Mouse (Mus musculus) heart, embryonic 14.5 days (tissue): ENCODE measurements around the gene Myom3. TPM values are rescaled to one million over a fixed set of nuclear protein-coding genes. Genes with fewer than 3 reads are reported as not detected.

Experiments
- ATAC-seq: fragments of 200-750 bp; cut with Nextera tagmentation; 2 replicates; pipeline ENCODE4 v1.8.0; 2017; ENCODE audit warnings: low read depth, moderate TSS enrichment; ENCODE audit not compliant: insufficient number of reproducible peaks, insufficient read depth, low FRiP score
- H3K27ac ChIP-seq, 2 experiments: fragments of 200-500 bp in 1 of 2; fragments of 300-500 bp in 1 of 2; sonication (generic) in 1 of 2; replicated peaks in 1 of 2; 2 replicates each; pipeline ENCODE4 v1.5.1; 2012 to 2014; ENCODE audit warnings: low read depth in 2 of 2, low read length in 2 of 2, control low read depth in 1 of 2, mild to moderate bottlenecking in 1 of 2, mixed read lengths in 1 of 2; ENCODE audit not compliant: control insufficient read depth in 1 of 2, insufficient read depth in 1 of 2
- H3K27me3 ChIP-seq: fragments of 300-500 bp; sonication (generic); 2 replicates; pipeline ENCODE4 v1.6.1; 2014; ENCODE audit warnings: mild to moderate bottlenecking, low read length, control low read depth; ENCODE audit not compliant: control insufficient read depth, insufficient read depth
- H3K36me3 ChIP-seq: fragments of 300-500 bp; sonication (generic); 2 replicates; pipeline ENCODE4 v1.6.1; 2014; ENCODE audit warnings: mild to moderate bottlenecking, control low read depth, low read length, mixed read lengths; ENCODE audit not compliant: control insufficient read depth, insufficient read depth
- H3K4me1 ChIP-seq, 2 experiments: fragments of 200-500 bp in 1 of 2; fragments of 300-500 bp in 1 of 2; sonication (generic) in 1 of 2; 2 replicates each; pipeline ENCODE4 v1.6.1; 2012 to 2014; ENCODE audit warnings: low read length in 2 of 2, control low read depth in 1 of 2, mixed read lengths in 1 of 2; ENCODE audit not compliant: control insufficient read depth in 2 of 2, insufficient read depth in 2 of 2
- H3K4me2 ChIP-seq: fragments of 300-500 bp; sonication (generic); 2 replicates; pipeline ENCODE4 v1.6.1; 2014; ENCODE audit warnings: mild to moderate bottlenecking, low read length
- H3K4me3 ChIP-seq, 2 experiments: fragments of 200-500 bp in 1 of 2; fragments of 300-500 bp in 1 of 2; sonication (generic) in 1 of 2; 2 replicates each; pipeline ENCODE4 v1.5.1; 2012 to 2014; ENCODE audit warnings: low read length in 2 of 2, mild to moderate bottlenecking in 2 of 2, control low read depth in 1 of 2, low read depth in 1 of 2, moderate library complexity in 1 of 2; ENCODE audit not compliant: control insufficient read depth in 1 of 2, insufficient read depth in 1 of 2
- H3K9ac ChIP-seq: fragments of 300-500 bp; sonication (generic); 2 replicates; pipeline ENCODE4 v1.6.1; 2014; ENCODE audit warnings: mild to moderate bottlenecking, low read length
- H3K9me3 ChIP-seq: fragments of 300-500 bp; sonication (generic); 2 replicates; pipeline ENCODE4 v1.6.1; 2016; ENCODE audit warnings: low read length, control low read depth; ENCODE audit not compliant: control insufficient read depth
- WGBS: fragments of 180-500 bp; shearing (Covaris S2); extraction: QIAGEN DNeasy Blood & Tissue Kit; methylation state at CpG from one replicate; pipeline ENCODE4 v1.1.7; 2014; 5-methylcytosine and 5-hydroxymethylcytosine counted together
- polyA plus RNA-seq: library from polyadenylated mRNA; unstranded; fragments of >200 nt; fragmentation: Nextera tagmentation; extraction: Ambion mirVana; gene quantifications from 2 replicates; pipeline ENCODE4 v1.2.1, GENCODE M21; 2014

The Myom3 gene
- polyA plus RNA-seq, 1 experiment from 2014 or later: 0.12 TPM

DNA sequence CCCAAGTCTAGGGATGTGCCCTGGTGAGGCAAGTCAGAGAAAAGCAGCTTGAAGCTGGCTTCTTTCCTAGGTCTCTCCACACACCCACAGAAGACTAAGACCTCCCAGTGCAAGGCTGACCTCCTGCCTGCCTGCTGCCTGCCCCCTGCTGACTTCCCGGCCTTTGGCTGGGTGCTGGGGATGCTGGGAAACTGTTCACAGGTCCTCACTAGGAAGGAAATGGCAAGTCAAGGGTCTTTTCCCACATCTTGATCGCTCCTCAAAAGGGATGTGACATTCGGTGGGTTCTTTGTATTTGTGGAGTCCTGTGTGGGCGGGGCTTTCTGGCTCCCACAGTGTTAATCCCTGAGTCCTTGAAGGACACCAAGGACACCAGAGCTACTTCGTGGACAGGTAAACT lies 44.7 kb downstream of the Myom3 start:
- ATAC-seq: no peak

DNA sequence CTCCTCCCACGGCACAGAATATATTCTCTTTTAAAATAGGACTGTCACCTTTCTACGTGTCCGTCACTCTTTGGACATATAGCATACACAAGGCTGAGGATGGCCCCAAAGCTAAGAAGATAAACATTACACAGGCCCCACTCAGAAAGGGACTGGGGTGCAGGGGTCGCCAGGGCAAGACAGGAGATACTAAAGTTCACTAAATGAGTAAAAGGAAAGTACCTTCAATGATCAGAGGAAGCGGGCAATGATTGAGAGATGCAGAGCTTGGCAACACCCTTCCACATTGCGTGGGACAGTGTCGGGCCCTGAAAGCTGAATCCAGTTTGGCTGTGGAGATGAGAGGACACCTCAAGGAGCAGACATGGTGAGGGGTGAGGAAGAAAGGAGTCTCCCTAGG lies 55.4 kb downstream of the Myom3 start:
- H3K36me3 ChIP-seq: no peaks in the 10 kb centered on the region
- no peaks in the 10 kb centered on the region for H3K4me1 ChIP-seq
- H3K9me3 ChIP-seq: 0 out of 2 replicates have a peak, but pooled peaks cover 4% of the 10 kb centered on the region
- WGBS: 78% methylated on average over 7 of the region's 7 CpGs
- H3K4me2 ChIP-seq: no peak overlapping the region
- no peak overlapping the region for H3K27ac ChIP-seq
- ATAC-seq: no peak
- no peak overlapping the region for H3K9ac ChIP-seq
- H3K4me3 ChIP-seq: no peak overlapping the region
- H3K27me3 ChIP-seq: no peaks in the 10 kb centered on the region

More for the DNA sequence above, 44.7 kb downstream of the Myom3 start:
- Histone ChIP-seq H3K4me2 (no peak overlapping the region), H3K4me3 (no peak overlapping the region), H3K4me1 (peaks cover 3 to 5% of the 10 kb centered on the region in 2 experiments; a peak in 2 of 4 replicates), H3K9me3 (no peaks in the 10 kb centered on the region), H3K27me3 (no peaks in the 10 kb centered on the region), H3K27ac (no peak overlapping the region), H3K36me3 (no peaks in the 10 kb centered on the region), H3K9ac (no peak overlapping the region)
- WGBS: 81% methylated on average over 5 of the region's 5 CpGs

DNA sequence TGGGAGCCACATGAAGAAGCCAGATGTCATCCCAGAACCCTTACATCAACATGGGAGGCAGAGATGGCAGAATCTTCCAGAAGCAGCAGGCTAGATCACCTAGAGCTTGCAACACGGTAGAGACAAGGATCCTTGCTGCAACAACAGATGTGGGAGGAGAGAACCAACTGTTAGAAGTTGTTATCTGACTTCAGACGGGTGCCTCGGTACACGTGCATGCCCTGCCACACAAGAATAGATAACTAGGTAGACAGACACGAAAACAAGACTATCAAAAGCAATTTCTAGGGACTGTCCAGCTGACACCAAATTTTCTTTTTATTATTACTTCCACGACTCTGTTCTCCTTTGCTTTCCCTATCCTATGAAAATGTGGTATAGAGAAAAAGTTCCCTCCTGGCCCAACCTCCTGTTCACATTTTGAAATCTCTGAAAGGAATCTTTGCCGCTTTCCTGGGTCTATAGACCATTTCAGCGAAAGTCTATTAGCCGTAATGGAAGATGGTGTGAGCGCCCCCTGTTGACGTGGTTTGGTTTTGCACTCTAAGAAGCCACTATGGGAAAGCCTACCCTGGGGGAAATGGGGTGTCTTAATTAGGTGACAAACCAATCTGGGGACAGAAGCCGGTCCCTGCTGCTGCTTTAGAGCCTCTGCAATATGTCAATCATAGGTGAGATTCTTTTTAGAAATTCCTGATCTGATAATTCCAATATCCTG lies 57.5 kb downstream of the Myom3 start:
- Histone ChIP-seq H3K36me3 (no peaks in the 10 kb centered on the region), H3K4me3 (no peak overlapping the region), H3K9me3 (0 out of 2 replicates have a peak, but pooled peaks cover 4% of the 10 kb centered on the region), H3K4me1 (peaks cover 3 to 4% of the 10 kb centered on the region in 2 experiments; a peak in 2 of 4 replicates), H3K27me3 (no peaks in the 10 kb centered on the region), H3K4me2 (no peak overlapping the region), H3K27ac (no peak overlapping the region), H3K9ac (no peak overlapping the region)
- no peak for ATAC-seq
- WGBS: 29% methylated on average over 12 of the region's 12 CpGs

DNA sequence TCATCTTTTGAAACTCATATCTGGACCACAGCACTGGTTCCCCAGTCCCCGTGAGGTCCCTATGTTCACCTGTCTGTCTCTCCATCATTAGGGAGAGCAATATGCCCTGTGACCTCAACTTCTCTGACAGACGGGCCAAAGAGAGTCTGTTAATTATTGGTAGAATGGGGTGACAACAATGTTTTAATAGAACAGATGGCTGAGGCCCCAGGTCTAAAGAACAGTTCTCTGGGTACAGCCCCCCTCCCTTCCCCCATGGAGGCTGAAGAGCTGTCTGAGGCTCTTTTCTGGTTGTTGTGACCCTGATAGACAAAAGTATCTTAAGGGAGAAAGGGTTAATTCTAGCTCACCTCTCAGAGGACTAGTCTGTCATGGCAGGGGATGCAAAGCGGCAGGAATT lies 58.9 kb downstream of the Myom3 start:
- H3K9me3 ChIP-seq: 0 out of 2 replicates have a peak, but pooled peaks cover 4% of the 10 kb centered on the region
- H3K4me1 ChIP-seq: peaks cover 3 to 4% of the 10 kb centered on the region in 2 experiments; a peak in 2 of 4 replicates
- H3K27ac ChIP-seq: no peak overlapping the region
- H3K9ac ChIP-seq: no peak overlapping the region
- WGBS: 84% methylated on average over 3 of the region's 3 CpGs
- no peaks in the 10 kb centered on the region for H3K27me3 ChIP-seq
- no peak overlapping the region for H3K4me3 ChIP-seq
- no peak for ATAC-seq
- H3K36me3 ChIP-seq: no peaks in the 10 kb centered on the region
- H3K4me2 ChIP-seq: no peak overlapping the region

DNA sequence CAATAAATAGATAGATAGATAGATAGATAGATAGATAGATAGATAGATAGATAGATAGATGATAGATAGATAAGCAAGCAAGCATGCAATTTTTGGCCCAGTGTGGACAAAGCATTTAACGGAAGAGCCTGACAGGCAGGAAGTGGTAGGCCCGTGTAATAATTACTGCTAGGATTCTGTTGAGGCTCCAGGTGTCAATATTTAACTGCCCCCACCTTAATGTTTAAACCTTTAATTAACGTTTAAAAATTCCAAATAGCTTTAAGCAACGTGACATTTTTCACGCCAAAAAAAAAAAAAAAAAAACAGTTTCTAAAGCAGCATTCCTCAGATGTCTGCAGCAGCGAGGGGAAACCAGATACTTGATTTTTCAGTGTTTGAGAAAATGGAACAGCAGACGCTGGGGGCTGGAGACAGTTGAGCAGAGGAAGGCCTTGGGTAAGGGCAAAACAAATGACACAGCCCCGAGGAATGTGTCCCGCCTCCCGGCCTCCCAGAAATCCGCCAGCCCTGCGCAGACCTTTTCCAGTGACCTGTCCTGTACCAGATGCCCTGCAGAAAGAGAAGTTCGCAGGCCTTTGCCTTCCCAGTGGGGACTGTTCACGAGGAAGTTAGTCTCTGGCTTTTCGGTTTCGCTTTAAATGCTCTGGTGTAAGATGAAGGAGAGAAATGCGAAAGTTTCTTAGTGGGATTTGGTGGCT lies 60.5 kb downstream of the Myom3 start:
- peak overlapping the region; percentile 18 for H3K4me2 ChIP-seq

DNA sequence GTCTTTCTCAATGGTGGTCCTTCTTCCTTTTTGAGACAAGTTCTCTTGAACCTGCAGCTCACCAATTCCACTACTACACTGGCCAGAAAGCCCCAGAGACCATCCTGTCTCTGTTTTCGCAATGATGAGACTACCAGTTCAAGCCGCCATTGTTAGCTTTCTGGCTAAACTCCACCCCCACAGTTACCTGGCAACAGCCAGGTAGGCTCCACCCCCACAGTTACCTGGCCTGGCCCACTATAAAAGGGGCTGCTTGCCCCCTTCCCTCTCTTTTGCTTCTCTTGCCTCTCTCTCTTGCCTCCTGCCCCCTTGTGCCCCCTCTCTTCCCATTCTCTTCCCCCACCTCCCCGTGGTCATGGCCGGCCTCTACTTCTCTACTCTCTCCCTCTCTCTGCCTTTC lies 62.3 kb downstream of the Myom3 start:
- 88% methylated on average over 4 of the region's 4 CpGs for WGBS
- peaks cover 3 to 4% of the 10 kb centered on the region in 2 experiments; a peak in 2 of 4 replicates for H3K4me1 ChIP-seq
- no peak overlapping the region for H3K4me3 ChIP-seq
- H3K27me3 ChIP-seq: no peaks in the 10 kb centered on the region
- 0 out of 2 replicates have a peak, but pooled peaks cover 4% of the 10 kb centered on the region for H3K9me3 ChIP-seq
- H3K9ac ChIP-seq: no peak overlapping the region
- no peak for ATAC-seq
- no peaks in the 10 kb centered on the region for H3K36me3 ChIP-seq
- H3K4me2 ChIP-seq: no peak overlapping the region
- H3K27ac ChIP-seq: no peak overlapping the region

More for the DNA sequence above, 60.5 kb downstream of the Myom3 start:
- H3K36me3 ChIP-seq: no peaks in the 10 kb centered on the region
- H3K9ac ChIP-seq: no peak overlapping the region
- H3K9me3 ChIP-seq: 0 out of 2 replicates have a peak, but pooled peaks cover 4% of the 10 kb centered on the region
- ATAC-seq: no peak
- peak overlapping the region; percentile 43 to 70 for H3K27ac ChIP-seq
- no peaks in the 10 kb centered on the region for H3K27me3 ChIP-seq
- WGBS: 43% methylated on average over 17 of the region's 17 CpGs
- no peak overlapping the region for H3K4me3 ChIP-seq
- H3K4me1 ChIP-seq: peaks cover 3 to 4% of the 10 kb centered on the region in 2 experiments; a peak in 2 of 4 replicates

DNA sequence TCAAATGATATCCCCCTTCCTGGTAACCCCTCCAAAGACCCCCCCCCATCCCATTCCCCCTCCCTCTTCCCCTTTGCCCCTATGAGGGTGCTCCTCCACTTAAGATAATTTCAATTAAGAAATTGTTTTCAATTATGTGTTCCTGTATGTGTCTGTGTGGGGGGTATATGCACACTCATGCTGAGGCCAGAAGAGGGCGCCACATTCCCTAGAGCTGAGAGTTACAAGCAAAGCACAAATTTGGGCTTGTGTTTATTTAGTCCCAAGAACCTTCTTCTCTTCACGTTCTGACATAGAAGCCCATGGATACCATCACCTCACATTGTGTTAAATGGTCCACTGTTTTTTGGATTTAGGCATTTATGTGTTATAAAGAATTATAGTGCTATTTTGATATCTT lies 63.8 kb downstream of the Myom3 start:
- ATAC-seq: no peak
- peaks cover 4 to 5% of the 10 kb centered on the region in 2 experiments for H3K4me1 ChIP-seq
- no peaks in the 10 kb centered on the region for H3K36me3 ChIP-seq
- no peaks in the 10 kb centered on the region for H3K27me3 ChIP-seq
- H3K4me2 ChIP-seq: no peak overlapping the region
- WGBS: 71% methylated on average over 2 of the region's 2 CpGs
- no peak overlapping the region for H3K27ac ChIP-seq
- H3K4me3 ChIP-seq: no peak overlapping the region
- 0 out of 2 replicates have a peak, but pooled peaks cover 4% of the 10 kb centered on the region for H3K9me3 ChIP-seq
- H3K9ac ChIP-seq: no peak overlapping the region
